In the genomic region with DNA sequence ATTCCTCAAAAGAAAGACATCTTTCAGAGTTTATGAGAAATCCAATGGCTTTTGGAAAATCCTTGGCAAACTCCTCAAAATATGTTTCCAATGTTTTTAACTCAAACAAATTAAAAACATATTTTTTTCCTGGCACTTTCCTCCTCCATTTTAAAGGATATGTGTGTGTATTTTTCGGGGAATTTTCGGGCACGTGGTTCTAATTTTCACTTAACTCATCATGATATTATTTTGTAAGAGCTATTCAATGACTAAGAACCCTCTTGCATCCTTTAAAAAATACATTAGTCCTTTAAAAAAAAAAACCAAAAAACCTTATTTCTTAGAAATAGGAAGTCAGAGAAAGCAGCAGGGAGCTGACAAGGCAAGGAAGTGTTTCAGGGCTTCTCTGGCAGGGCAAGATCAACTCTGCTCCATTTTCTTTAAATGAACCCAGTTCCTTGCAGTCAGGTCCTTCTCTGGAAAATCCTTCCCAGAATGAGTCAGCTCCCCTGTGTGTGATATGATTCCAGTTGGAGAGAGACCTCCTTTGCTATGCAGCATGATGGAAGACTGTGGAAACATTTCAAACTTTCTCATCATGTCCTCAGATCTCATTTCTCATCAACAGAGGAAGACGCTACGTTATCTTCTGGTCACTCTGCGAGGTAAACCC, we compare ENCODE assay signal across 26 mouse cellular contexts.
DNase-seq lines count a peak whose midpoint lies in the region; ATAC-seq and TF ChIP-seq lines count a peak whose summit lies in the region.
"Had no signal": no experiment of that assay in that cellular context is flagged by ENCODE, and none has a peak within 500 bp of the region (broad histone marks: within the 10 kb centered on the region; RNA-seq: fewer than 3 reads in every experiment).

No protein-coding gene starts in this region.

- no peak overlapping the region for H3K9ac ChIP-seq in midbrain, embryonic 15.5 days
- H3K9ac ChIP-seq: forebrain, embryonic 13.5 days; heart, embryonic 13.5 days; hindbrain, embryonic 14.5 days; liver, embryonic 13.5 days; midbrain, embryonic 13.5 days; neural tube, embryonic 12.5 days had no signal

- peak overlapping the region; percentile 92 for H3K27ac ChIP-seq in embryonic fibroblast, embryonic 13.5 days (ENCODE audit: insufficient read depth, low read length)
- no peak overlapping the region for H3K27ac ChIP-seq in midbrain, embryonic 15.5 days
- H3K27ac ChIP-seq: forebrain, embryonic 13.5 days; heart, embryonic 13.5 days; hindbrain, embryonic 14.5 days; kidney, postnatal 0 days; liver, embryonic 13.5 days; midbrain, embryonic 13.5 days; neural tube, embryonic 12.5 days had no signal

- no peak for TF ChIP-seq POLR2A in embryonic fibroblast, embryonic 13.5 days (IDR thresholded peaks at IDR 0.05; ENCODE audit: low read depth, low read length)

- 92% methylated on average over 6 of the region's 6 CpGs for WGBS in midbrain, embryonic 15.5 days

- no peaks in the 10 kb centered on the region for H3K9me3 ChIP-seq in midbrain, embryonic 15.5 days
- H3K9me3 ChIP-seq: forebrain, embryonic 13.5 days; heart, embryonic 13.5 days; liver, embryonic 13.5 days; midbrain, embryonic 13.5 days; neural tube, embryonic 12.5 days had no signal

- no peak for TF ChIP-seq CTCF in embryonic fibroblast, embryonic 13.5 days (IDR thresholded peaks at IDR 0.05; ENCODE audit: borderline replicate concordance, insufficient read depth, low read length)

- H3K4me3 ChIP-seq in embryonic fibroblast, embryonic 13.5 days (ENCODE audit: insufficient read depth, low read length) = no peak overlapping the region
- no peak overlapping the region for H3K4me3 ChIP-seq in midbrain, embryonic 15.5 days
- H3K4me3 ChIP-seq: forebrain, embryonic 13.5 days; heart, embryonic 13.5 days; liver, embryonic 13.5 days; midbrain, embryonic 13.5 days; neural tube, embryonic 12.5 days had no signal

- no peak for ATAC-seq in midbrain, embryonic 15.5 days (replicated peaks)
- ATAC-seq: CD4-positive, CD25-positive, alpha-beta regulatory T cell, adult 4 months; forebrain, embryonic 13.5 days; inflammation-experienced regulatory T-cells, adult 6 months; midbrain, embryonic 13.5 days had no signal

- peaks cover 2% of the 10 kb centered on the region; the same call in 1 of the 2 replicates for H3K4me1 ChIP-seq in embryonic fibroblast, embryonic 13.5 days (ENCODE audit: control insufficient read depth, insufficient read depth, low read length)
- H3K4me1 ChIP-seq in midbrain, embryonic 15.5 days = no peaks in the 10 kb centered on the region
- H3K4me1 ChIP-seq: forebrain, embryonic 13.5 days; heart, embryonic 13.5 days; liver, embryonic 13.5 days; midbrain, embryonic 13.5 days; neural tube, embryonic 12.5 days had no signal

- no peaks in the 10 kb centered on the region for H3K36me3 ChIP-seq in midbrain, embryonic 15.5 days (replicated peaks)
- H3K36me3 ChIP-seq: heart, embryonic 13.5 days; liver, embryonic 13.5 days; midbrain, embryonic 13.5 days; neural tube, embryonic 12.5 days had no signal

- H3K4me2 ChIP-seq in midbrain, embryonic 15.5 days = no peak overlapping the region
- H3K4me2 ChIP-seq: forebrain, embryonic 13.5 days; heart, embryonic 13.5 days; hindbrain, embryonic 14.5 days; liver, embryonic 13.5 days; midbrain, embryonic 13.5 days; neural tube, embryonic 12.5 days had no signal

- H3K27me3 ChIP-seq in midbrain, embryonic 15.5 days (replicated peaks) = no peaks in the 10 kb centered on the region
- H3K27me3 ChIP-seq: forebrain, embryonic 13.5 days; heart, embryonic 13.5 days; liver, embryonic 13.5 days; midbrain, embryonic 13.5 days; neural tube, embryonic 12.5 days had no signal

- peak; percentile 19 for DNase-seq in gastrocnemius, adult 18-20 months (ENCODE audit: low spot score)
- no peak for DNase-seq in gastrocnemius, adult 8-10 months (ENCODE audit: low spot score in 2 of 2)
- peak; percentile 5 for DNase-seq in heart, postnatal 4 days
- DNase-seq in heart, adult 8-10 months (ENCODE audit: low spot score) = no peak
- peak; percentile 47 for DNase-seq in skeletal muscle tissue, adult 2 months (ENCODE audit: low read depth, low spot score)
- DNase-seq in kidney, adult 18-20 months = no peak
- DNase-seq: adrenal gland, adult 2 months; cerebellum, adult 11-12 months; cerebellum, postnatal 14 days; kidney, adult 2 months; left cerebral cortex, postnatal 4 days; liver, embryonic 13.5 days; lung, adult 2 months; lung, postnatal 14 days; retina, postnatal 1 day; thymus, postnatal 14 days had no signal

Comparison
In these comparisons a context has a peak if more than half of its experiments do, and no peak if none do; other contexts are left out.
1. DNase-seq: peak in gastrocnemius, adult 18-20 months (single experiment), heart, postnatal 4 days (single experiment) and skeletal muscle tissue, adult 2 months (single experiment); none in gastrocnemius, adult 8-10 months (0 of 2), heart, adult 8-10 months (single experiment) and kidney, adult 18-20 months (single experiment).